Mouse (Mus musculus) CD4-positive, CD25-positive, alpha-beta regulatory T cell, adult 2 months (primary cell): ENCODE measurements at regions not wholly inside any gene's neighbourhood (a gene's known extent, or its start where the extent isn't known, plus 50 kb on each side); places are given as distances from the start of the nearest gene placed in this dataset.

Source experiments
- DNase-seq: peaks from one replicate; pipeline ENCODE4 v3.0.0-alpha.2; 2012; ENCODE audit warnings: low read depth, low spot score

DNA sequence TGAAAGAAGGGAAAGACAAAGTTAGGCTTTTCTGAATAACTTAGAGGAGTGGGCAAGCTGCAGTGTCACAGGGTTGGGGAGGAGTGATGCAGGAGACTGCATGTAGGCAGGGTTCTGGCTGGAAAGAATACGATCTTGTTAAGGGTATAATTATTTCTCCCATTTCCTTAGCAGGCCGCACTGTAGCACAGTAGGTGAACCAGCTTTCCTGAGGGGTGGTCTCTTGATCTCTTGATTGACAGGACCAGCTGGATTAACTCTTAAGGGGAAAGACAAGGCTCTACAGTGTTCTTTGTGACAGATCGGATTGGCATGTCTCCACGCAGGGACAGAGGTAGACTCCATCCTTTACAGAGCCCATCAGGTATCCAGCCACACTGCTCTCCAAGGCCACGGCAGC, 54.5 kb upstream of the Meis1 start:
- no peak for DNase-seq

DNA sequence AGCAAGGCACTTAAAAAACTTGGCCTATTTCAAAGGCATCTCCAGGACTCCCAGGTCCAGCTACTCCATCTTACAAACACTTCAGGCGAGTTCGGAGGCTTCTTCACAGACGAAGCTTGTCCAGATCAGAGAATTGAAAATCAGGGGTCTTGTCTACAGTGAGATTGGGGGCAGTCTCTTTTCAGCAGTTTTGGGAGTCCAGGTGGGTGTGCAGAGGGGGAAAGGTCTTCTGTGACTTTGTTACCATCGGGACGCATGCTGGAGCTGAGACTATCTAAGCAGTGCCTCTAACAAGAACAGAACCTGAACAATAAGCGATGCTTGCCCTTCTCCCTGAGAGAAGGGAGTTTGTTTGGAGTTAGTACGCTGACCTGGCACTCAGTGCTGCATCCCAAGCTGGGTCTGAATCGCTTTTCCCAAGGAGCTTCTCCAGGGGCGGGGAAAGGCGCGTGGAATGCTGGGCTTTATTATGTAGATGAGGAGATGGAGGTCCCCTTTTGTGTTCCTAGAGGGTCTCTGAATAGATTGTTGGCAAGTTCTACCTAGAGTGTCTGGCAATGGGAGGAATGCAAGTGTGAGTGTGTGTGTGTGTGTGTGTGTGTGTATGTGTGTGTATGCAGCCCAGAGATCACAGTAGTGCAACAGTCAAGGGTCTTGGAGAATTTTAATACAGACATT, 55.2 kb upstream of the Meis1 start:
- DNase-seq, result no peak

DNA sequence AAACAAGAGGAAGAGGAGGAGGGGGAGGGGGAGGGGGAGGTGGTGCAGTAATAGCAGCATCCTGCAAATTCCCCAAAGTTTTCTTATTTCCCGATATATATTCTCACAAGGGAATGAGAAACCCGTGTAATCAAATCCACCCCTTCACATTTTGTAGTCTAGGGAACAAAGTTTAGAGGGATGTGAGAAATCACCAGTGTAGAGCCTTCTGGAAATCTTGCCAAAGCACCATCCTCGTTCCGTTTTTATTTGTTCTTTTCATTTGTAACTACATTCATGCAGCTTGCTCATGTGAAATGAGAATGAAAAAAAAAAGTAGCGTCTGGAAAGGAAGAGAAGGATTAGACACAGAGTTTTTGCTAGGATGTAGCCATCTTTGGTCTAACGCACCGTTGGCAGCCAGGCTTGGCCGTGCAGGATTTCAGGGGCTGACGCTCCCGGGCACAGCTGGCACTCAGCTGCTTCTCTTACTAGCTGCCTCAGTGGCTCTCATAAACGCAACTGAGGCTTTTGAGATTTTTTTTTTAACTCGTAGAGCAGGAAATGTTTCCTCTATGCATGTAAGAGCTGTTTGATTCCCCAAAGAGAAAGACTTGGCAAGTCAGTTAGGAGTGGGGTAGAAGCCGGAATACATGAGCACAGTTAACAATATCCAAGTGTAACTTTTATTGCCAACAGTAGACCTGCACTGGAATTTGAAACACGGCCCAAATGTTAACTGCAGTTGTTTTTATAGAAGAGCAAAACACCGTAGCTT, 72.5 kb upstream of the Meis1 start:
- DNase-seq, result no peak

DNA sequence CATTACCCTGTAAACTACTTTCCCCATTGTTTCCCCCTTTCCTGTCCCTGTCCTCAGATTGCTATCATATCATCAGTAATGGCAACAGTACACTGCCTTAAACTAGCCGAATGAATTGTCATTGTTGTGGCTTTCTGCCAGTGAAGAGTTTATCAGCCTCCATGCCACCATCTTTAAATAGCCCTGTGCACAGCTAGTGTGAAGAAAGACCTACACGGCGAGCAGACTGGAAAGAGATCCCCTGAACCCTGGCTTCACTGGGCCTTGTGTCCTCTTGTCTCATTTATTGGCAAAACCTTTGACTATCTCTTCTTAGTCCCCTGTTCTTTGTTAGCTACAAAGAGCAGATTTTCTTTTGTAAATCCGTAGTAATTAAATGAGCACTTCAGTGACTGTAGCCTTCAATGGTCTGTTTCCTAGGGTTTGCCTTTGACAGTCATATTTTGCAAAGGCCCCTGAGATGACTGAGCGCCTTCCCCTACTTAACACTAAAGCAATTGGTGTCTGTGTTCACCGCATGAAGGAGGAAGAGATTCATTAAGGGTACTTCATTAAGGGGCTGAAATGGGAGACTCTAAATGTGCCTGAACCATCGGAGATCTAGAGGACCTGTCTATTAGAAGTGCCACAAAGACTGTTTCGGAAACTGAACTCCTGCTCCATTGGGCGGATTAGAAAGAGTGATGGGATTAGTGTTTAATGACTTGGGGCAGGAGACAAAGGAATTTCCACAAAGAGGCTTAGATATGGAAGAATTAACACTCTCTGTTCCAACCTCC, 74.4 kb upstream of the Meis1 start:
- no peak for DNase-seq

DNA sequence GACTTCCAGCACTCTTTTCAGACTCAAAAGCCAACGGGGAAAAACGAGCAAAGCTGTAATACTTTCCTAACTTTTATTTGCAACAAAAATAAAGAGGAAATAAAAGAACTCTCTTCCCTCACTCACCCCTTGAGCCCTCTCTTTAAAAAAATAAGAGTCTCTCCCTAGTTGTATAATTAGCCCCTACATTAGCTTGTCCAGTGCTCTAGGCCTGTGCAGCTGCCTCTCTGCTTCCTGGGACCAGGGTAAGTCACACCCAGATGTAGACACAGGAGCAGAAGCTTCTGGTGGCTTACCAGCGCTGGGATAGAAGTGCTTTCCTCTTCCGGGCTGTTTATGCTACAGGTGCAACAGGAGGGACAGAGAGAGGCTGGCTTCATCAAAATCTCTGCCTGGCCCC, 75.0 kb upstream of the Meis1 start:
- no peak for DNase-seq

DNA sequence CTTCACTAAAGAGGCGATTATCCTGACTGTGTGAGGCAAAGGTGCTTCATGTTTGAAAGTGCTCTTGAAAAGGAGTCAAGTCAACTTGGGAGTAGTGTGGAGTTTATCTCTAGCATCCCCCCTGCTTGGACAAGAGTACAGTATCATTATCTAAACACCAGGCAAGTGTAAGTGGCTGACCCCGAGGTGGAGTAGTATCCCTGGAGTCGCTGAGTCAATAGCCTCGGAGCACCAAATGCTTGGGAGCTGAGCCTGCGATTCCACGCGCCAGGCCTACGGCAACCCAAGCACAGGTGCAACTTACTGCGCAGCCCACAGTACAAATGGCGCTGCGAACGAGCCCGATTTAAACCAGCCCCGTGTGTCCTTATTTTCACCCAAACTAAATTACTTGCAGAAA, 75.4 kb upstream of the Meis1 start:
- no peak for DNase-seq

DNA sequence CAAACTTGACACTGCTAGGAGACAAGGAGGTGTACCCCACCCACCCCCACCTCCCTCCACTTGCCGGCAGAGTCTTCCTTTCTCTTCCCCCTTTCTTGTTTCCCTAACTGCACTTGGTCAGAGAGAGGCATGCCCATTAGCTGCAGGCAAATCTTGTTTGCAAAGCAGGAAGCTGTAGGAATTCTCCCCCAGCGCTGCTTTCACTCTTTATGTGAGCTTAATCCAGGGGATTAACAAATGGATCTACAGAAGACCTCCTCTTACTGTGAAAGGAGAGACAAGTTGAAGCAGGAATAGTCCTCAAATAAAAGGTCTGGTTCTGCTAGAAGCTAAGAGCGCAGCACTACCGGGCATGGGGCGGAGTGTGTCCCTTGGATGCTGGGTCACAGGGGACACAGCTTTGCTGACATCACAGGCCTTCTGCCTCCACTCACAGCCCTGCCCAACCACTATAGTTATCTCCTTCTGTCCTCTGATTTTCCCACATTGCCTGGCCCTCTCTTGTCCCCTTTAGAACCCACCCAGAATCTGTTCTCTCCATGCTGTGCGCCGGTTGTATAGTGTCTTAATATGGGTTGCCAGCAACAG, 84.3 kb upstream of the Meis1 start:
- DNase-seq, result no peak

DNA sequence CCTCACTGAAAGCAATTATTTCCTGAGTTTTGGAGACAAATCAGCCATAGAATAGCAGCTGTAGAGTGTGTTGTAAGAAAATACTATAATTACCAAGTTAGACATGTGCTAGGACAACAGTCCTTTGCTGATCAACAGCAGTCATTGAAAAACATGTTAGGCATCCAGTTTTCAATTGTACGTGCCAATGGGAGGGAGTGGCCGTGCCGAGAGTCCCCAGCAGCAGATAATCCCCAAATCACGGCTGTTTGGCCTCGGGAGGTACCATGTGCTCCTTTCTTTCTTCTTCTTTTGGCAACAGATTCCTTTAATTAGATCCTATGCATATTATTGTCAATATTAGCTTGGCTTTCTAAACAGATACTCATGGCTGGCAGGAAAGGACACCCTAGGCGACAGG, 88.4 kb upstream of the Meis1 start:
- no peak for DNase-seq

DNA sequence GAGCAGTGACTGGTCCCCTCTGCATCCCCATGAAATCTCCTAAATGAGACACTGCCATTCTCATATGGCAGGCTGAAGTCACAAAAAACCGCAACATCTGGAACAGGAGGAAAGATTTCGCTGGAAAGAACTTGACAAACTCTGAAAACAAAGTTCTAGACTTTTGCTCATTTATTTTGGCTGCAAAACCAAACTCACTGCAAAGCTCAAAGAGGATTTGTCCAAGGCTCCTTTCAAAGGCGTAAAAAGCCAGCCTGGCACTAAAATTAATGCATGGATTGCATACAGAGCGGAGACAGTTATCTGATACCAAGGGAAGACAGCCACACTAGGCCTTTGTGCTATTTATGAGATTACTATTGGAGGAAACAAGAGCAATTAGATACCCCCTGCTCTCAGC, 90.3 kb upstream of the Meis1 start:
- no peak for DNase-seq

DNA sequence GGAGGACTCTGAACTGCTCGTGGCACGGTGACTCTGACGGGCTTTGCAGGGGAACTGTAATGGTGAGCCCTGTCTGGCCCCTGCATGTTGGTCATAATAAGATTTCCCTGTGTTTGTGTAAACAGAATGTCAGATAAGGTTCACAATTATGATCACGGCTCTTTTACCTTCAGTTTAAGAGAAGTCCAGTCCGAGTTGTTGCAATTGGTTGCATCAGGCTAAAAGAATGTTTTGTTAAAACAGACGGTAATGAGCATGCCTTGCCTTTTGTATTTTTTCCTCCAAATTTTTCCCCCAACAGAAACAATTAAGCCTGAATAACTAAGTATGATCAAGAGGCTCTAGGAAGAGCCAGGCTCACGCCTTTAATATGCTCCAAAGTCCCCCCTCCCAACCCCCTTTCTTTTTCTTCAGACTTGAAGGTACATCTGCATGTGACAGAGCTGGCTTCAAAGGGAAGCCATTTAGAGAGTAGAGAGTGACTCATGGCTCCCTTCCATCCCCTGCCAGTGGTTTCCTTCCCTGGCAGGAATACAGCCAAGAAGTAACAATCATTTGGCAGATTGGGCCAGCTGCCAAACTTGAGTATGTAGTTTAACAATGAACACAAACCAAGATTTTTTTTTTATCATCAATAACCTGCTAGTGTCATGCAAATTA, 93.3 kb upstream of the Meis1 start:
- DNase-seq, result no peak

DNA sequence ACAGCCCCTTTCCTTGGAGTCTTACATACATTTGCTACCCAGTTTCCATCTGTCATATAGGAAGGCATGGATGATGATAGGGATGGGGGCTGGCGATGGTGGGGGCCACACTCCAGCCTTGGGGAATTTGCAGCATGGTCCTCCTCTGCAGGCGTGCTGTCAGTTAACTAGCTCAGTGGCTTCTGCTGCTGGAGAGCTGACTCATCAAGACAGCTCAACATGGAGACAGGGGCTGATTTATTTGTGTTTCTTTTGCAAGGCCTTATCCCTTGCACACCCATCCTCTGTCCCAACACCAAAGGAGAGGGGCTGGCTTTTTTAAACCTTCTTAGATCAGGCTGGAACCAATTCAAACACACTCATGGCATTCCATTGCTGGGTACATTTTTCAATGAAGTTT, 98.3 kb upstream of the Meis1 start:
- no peak for DNase-seq

DNA sequence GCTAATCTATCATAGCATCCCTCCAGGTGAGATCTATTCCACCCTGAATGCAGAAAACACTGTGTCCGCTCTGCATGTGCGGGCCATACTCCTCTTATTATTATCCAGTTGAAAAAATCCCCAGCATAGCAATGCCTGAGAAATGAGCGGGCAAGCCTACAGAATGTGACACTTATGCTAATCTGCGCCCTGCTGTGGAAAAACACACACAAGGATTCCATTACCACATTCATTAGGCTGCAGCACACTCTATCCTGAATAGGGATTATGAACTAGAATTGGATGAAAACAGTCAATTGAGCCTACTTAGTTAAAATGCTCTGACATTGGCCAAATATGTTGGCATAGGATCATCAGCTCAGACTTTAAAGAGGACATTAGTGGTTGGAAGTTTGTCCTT, 99.5 kb upstream of the Meis1 start:
- no peak for DNase-seq

DNA sequence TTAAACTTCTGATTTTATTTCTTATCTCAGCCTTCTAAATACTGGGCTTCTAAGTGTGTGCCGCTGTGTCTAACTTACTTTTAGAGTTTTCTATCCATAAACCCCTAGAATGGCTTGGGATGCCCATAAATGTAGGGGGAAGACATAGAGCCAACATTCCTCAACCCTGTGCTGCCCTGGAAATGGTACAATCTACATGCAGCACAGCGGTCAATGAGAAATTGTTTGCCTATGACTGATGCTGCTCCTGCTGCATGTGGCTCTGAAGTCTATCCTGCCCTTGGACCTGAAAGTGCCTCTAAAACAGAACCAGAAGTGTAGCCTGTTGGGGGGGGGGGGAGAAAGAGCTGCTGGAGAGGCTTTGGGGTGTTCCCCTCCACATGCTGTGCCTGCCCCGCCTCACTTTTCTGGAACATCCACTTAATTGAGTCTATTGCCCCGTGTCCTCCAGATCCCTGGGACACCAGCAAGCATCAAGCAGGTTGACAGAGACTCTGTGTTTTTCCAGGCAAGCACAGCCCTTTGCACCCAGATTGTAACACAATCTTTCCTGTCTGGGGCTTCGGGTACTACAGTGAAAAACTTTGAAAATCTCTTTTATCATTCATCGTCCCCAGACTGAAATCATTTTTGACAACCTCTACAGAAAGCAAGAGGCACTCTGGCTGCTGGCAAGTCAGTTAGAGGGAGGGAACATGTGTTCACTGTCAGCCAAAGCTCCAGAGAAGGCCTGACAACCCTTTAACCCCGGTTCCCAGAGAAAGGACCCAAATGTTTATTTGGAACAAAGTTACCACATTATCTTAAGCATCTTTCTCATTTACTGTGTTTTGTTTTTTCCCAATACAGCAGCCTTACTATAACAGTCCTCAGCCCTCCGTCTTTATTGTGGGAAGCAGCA, 101.4 kb upstream of the Meis1 start:
- no peak for DNase-seq

DNA sequence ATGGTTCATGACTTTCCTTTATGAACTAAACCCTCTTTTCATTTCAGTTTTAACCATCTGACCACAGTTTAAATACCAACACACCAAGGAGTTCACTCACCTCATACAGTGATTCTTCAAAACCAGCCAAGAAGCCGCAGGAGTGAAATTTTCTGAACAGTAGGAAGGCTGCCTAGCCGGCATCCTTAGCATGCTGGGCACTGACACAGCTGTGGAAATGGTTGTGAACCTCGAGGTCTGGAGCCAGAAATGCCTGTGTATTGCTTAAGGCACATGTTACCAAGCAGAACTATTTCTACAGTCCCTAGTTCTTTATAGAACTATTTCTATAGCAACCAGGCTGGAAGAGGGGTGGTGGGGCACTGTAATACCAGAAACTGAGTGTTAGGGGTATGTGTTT, 102.1 kb upstream of the Meis1 start:
- DNase-seq, result no peak

DNA sequence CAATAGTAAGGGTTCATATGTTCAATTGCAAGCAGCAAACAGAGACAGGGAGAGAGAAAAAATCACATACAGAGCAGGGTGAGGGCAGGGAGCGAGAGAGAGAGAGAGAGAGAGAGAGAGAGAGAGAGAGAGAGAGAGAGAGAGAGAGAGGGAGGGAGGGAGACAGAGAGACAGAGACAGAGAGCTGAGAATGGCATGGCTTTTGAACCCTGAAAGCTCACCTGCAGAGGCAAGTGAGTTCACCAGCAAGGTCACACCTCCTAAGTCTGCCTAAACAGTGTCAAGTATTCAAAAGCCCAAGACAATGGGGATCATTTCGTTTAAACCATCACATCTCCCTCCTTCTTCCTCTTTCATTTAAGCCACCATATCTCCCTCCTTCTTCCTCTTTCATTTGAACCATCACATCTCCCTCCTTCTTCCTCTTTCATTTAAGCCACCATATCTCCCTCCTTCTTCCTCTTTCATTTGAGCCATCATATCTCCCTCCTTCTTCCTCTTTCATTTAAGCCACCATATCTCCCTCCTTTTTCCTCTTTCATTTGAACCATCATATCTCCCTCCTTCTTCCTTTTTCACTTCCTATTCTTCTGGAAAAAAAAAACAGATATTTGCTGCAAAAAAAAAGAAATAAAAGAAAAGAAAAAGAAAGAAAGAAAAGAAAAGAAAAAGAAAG, 116.7 kb upstream of the Meis1 start:
- no peak for DNase-seq

DNA sequence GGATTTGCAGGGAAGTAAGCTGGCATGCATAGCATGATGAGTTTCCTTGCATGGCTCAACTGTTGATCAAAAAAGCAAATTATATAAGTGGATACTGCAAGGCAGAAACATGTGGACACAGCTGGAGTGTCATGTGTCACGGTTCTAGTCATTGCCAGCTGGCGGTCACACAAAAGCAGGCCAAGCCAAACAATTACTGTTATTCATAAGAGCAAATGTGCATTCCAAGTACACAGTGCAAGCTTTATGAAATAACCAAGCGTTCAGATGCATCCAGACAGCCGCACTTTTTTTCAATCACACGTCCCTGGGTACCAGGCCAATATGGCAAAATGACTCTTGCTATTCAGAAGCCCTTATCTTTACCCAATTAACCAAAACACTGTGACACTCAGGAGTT, 119.6 kb upstream of the Meis1 start:
- no peak for DNase-seq

DNA sequence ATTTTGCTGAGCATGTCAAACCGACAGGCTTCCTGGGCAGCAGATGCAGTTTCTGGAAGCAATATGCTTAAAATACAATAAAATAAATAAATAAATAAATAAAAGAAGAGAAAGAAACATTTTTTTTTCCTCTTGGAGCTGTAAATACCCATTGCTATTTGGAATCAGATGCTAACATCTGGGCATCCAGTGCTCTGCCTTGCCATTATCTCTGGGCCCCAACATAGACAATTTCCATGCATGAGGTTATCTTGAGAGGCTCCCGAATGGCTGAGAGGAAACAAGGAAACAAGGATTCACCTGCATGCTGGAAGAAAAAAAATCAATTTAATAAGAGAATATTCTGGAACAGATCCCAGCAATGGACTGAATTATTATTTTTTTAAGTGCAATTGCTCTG, 120.0 kb upstream of the Meis1 start:
- DNase-seq, result no peak

DNA sequence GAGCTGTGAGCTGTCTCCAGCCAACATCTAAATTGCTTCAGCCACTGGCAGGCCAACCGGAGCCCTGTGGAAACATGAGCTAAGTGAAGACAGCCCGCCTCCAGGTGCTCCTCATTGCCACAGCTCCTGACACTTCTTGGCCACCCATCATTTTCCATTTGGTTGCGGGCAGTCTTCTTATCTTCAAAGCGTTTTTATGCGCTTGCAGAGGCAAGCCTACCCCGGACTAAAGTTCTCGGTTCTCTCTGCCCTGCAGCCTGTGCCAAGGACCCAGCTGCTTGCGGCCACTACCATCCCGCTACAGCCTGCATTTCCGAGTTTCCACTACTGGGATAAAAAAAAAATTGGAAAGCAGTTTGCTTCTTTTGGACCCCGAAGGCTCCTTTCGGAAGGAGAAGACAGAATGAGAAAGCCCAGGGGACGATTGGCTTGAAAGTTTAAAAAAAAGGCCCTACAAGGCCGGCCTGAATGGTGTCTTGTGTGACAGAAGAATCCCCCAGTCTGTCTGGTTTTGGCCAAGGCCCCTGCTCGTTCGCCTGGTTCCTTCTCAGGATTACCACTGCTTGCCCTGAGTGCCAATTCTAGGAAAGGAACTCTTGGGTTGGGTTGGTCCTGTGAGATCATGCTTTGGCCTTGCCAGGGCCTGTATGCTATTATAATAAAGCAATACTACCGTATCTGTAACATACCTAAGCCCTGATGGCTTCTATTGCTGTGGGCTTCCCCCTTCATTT, 124.6 kb upstream of the Meis1 start:
- DNase-seq, result no peak

DNA sequence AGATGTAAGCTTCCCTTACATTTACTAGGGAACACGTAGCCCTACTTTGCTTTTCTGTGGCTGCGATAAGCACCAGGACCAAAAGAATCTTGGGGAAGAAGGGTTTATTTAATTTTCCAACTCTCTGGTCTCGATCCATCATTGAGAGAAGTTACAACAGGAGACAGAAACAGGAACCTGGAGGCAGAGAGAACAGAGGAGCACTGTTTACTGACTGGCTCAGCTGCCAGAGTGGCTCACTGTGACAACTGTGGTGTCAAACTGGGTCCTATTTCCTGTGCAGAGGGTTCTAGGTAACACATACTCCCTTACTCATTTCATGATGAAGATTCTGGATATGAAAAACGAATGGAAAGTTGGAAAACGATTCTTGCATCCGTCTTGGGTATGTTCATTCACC, 125.7 kb upstream of the Meis1 start:
- DNase-seq, result no peak

DNA sequence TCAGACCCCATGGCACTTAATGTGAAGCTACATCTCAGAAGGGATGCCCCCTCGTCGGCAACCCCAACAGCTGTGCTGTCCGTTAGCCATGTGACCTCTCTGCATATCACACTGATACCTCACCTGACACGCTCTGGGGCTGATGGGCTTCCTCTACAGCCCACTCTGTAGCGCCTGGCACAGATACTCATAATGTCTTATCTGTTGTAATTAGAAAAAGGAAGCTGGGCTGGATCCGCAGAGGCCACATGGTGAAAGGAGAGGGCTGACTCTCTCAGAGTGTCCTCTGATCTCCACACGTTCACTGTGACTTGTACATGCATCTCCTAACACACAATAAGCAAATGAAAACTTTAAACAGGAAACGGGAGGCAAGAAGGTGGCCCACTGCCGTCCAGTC, 126.5 kb upstream of the Meis1 start:
- DNase-seq, result no peak
